Mouse (Mus musculus) olfactory bulb, adult 2 months (tissue): ENCODE measurements at regions not wholly inside any gene's neighbourhood (a gene's known extent, or its start where the extent isn't known, plus 50 kb on each side); places are given as distances from the start of the nearest gene placed in this dataset.

Experiments used
- CTCF ChIP-seq: fragments of 200-500 bp; IDR thresholded peaks from 2 replicates; pipeline ENCODE4 v1.5.1; 2012; ENCODE audit warnings: low read depth, mild to moderate bottlenecking, low read length, moderate library complexity; ENCODE audit not compliant: insufficient read depth
- POLR2A ChIP-seq: fragments of 200-500 bp; IDR thresholded peaks from 2 replicates; pipeline ENCODE4 v1.6.1; 2012; ENCODE audit warnings: mild to moderate bottlenecking, low read depth, low read length, moderate library complexity; ENCODE audit not compliant: insufficient read depth

DNA sequence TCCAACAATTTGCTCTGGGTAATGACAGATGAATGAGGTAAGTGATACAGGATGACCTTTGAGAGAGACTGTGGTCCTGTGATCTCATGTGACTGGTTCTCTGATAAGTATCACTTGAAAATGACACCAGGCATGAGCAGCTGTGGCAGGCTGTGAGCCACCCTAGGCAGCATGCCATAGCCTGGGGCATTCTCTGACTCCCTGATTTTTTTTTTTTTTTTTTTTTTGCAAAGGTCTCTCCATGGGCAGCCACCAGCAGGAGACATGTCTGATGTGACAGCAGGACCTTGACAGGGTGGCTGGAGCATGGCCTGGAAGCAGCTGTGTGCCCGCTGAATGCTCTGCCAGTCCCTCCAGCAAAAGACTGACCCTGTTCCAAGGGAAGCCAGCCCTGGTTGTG is 116.4 kb upstream of the Vldlr start:
- TF ChIP-seq CTCF (no peak), POLR2A (no peak)
